Mouse (Mus musculus): ENCODE measurements around the gene Zfp574.

The Zfp574 gene

DNA sequence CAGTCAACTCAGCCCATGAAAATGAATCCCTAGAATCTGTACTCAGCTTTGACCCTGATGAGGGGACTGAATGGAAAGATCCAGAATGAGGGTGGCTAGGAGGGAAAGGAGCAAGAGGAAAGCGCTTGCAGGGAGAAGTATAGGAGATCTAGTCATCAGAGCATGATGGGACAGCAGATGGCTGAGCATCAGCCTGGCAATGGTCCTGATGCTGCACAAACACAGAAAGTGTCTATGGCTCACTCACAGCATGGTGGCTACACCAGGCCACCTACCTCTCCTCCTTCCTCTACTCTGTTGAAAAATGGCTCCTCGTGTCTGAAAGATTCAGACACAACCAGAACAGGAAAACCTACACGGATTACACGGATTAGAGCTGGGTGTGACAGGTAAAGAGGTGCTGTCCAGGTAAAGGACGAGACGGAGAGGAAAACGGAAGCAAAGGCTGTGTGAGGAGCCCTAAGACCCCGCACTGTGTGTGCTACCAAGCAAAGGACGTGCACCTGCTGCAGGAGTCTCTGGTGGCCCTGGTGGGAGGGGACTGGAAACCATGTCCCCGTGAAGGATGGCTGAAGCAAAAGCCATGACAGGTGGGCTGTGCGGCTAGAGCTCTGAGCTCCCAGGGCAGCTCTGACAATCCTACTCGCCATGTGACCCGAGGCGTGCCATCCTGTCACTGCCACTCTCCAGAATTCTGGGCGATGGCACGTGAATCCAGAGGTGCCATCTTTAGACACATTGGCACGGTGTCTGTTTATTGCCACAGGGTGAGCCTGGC is 40.0 kb downstream of the Zfp574 start:
- no peak for DNase-seq (ENCODE audit: low read depth, low spot score)

DNA sequence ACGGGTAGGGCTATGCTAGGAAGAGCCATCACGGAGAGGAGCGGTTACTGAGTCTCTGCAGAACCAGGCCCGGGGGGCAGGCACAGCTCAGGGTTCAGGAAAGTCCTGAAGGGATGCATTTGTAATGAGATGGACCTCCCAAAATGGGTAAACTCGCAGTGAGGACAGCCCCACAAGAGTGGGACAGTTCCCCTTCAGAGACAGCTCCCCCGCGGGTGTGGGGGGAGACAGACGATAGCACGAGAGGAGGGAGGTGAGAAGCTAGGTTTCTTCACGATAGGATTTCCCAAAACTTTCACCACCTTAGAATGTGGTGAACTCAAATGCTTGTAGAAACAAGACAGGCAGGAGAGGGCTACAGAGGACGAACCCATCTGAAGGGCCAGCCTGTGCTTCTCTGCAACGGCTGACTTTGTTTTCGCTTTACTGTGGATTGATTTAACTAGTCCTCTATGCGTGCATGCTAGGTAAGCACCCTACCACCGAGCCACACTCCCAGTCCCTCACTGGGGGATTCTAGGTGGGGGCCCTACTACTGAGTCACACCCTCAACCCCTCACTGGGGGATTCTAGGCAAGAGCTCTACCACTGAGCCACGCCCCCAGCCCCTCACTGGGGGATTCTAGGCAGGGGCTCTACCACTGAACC is 40.7 kb downstream of the Zfp574 start:
- no peak for DNase-seq (ENCODE audit: low read depth, low spot score)

DNA sequence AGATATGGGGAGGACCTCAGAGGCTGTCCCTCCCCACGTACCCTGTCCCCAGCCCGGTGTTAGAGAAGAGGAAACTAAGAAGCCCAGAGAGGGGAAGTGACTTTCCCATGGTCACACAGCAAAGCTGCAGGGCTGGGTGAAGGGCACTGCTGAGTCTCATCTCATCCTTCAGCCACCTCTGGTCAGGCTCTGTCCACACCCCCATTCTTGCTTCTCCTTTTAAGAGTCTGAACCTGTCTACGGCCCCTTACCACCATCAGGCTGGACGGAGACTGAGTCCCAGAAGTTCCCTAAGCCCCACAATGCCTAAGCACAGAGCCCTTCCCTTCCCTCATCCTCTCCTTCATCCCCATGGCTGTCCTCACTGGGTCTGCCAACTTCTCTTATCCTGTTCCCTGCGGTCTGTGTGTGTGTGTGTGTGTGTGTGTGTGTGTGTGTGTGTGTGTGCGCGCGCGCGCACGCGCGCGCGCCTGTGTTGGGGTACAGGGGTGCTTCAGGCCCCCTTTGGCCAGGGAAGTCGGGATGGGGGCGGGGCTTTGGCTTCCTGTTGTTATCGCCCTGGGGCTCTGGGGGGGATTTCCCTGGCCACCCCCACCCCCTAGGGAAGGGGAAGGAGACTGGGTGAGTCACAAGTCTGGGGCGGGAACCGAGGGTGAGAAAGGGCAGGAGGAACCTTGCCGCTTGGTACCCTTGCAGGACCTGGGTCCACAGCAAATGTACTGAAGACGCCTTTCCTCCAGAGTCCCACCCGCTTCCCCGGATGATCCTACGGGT is 47.9 kb downstream of the Zfp574 start:
- DNase-seq (ENCODE audit: low read depth, low spot score) = no peak

DNA sequence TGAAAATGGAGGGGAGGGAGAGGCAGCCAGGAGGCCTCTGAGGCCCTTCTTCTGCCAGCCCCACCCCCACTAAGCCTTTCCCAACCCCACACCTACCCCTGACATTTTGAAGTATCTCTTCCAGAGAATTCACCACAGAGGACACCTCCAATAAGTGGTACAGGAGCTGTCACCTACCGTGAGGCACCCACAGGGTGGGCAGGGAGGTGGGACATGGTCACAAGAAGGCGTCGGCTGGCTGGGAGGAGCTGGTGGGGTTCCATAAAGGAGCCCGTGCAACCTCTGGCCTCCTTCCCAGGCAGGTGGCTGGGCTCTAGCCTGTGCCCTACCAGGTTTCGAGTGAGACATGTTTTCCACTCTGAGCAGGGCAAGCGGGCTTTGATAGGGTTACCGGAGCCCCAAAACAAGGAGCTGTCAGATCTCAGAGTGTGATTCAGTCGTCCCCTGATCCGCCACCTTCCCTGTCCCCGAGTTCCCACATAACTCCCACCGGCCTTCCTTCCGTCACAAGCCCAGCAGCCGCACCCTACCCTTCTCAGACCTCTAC is 48.9 kb downstream of the Zfp574 start:
- DNase-seq (ENCODE audit: low read depth, low spot score) = no peak

DNA sequence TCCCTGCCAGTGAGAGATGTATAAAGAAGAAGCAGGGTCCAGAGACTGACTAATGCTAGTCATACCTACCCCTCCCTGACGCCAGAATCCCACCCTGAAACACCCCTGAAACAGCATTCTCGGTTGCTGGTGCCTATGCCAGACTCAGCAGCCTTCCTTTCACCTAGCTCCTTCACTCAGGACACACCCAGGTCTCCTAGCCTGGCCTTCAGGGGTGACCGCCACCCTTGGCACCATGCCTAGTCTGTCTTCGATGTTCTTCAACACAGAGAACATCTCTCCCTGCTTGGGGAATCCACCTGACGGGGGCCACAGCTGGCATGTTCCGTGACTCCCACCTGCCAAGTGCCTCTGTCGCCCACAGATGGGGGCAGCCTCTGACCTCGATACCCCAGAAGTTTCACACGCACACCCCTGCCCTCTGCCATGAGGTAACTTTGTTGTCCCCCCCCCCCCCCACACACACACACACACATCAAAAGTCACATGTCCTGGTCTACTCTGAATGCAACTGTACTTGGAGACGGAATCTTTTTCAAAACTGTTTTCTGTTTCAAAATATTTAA is 53.4 kb downstream of the Zfp574 start:
- no peak for DNase-seq (ENCODE audit: low read depth, low spot score)

DNA sequence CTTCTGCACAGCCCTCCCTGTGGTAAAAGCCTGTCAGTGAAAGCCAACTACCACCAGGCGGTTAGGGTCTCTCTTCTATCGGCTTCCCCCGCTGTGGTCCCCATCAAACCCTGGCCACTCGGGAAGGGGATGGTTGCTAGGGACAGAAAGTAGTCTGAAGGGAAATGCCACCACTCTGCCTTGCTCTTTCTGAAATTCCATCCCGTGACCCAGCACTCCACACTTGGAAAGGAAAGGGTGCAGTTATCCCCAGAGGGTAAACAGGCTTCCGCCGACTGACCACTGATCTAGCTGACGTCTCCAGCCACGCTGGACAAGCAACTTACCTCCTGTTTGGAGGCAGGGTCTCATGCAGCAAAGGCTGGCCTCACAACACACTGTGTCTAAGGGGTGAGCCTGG is 55.6 kb downstream of the Zfp574 start:
- DNase-seq (ENCODE audit: low read depth, low spot score) = no peak

DNA sequence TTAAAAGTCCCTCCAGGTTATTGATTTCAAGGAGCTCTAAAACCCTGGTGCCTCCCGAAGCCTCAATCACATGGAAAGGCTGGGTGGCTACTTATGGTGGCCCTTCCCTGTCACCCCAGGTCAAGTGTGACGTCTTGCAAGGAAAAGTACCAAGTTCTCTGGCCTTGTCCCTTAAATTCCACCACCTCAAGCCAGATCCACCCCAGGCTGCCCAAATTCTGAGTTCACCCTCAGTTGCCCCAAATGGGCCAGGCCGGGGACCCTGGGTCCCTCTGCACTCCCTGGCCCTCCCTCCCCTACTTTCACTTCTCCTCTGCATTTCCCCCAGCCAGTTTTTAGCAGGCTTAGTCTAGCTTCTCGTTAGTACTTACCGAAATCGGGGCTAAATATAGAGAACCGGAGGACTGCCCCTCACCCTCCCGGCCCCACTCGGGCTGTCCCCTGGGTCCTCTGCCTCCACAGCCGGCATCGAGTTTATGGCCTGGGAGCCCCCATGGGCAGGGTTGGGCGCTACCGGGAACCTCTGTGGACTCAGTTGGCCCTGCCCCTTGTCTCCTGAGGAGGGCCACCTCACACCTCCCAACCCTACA is 57.1 kb downstream of the Zfp574 start:
- DNase-seq (ENCODE audit: low read depth, low spot score) = no peak

DNA sequence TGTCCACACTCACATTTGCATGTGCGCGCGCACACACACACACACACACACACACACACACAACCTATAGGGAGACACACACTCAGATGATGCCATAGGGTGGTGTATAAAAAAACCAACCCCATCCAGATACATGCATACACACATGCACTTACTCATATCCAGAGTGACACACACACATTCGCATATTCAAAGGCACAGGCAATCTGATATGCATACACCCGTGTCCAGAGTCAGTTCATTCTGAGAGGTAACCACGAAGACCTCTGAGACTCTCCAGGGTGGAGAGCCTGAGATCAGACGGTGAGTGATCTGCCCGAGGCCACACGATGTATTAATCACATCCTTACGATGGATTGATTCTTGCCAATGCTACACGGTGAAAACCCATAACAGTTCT is 58.2 kb downstream of the Zfp574 start:
- no peak for DNase-seq (ENCODE audit: low read depth, low spot score)

DNA sequence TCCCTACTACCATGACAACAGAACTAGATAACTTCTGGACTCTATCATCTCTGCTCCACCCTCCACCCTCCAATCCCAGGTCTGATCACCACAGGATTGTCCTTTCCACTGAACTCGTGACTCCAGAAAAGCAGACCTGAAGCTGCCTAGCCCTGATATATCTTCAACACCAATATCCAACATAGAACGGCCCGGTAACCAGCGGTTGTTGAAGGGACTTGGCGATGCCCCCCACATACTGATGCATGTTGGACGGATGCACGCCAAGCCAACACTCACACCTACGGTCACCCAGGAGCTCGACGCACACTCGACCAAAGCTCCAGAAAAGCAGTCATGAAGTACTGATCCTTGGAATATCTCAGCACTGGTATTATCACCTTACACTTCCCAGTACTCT is 58.9 kb downstream of the Zfp574 start:
- DNase-seq (ENCODE audit: low read depth, low spot score) = no peak

DNA sequence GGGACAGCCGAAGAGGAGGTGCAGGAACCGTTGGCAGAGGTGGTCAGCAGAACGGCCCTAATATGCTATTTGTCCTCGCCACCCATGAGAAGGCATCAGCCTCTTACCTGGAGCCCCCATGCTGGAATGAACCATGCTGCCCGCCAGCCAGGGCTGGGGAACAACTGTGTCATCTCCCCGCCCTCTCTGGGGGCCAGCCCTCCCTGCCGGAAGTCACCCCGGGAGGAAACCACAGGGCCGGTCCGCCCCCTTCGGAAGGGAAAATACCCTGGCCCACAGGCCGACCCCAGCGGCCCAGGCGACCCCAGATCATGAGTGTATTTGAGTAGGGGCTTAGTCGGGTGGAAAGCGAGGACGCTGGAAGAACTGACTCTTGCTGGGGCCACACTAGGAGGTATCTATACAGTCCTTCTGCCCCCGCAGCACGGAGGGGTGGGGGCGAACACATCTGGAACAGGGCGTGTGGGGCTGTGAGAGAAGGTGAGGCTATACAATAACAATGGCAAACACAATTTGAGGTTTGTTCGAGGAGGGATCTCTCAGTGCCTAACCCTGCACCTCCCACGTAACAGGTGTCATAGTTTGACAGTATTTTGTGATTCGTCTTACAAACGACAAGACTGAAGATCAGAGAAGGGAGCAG is 60.1 kb downstream of the Zfp574 start:
- no peak for DNase-seq (ENCODE audit: low read depth, low spot score)

Measured in WW6 (cell line).